Mouse (Mus musculus) forebrain, embryonic 12.5 days (tissue): ENCODE measurements around the gene Pdp2. TPM values are rescaled to one million over a fixed set of nuclear protein-coding genes. Genes with fewer than 3 reads are reported as not detected.

ENCODE experiments used
- ATAC-seq: fragments of 200-750 bp; cut with Nextera tagmentation; 2 replicates; pipeline ENCODE4 v1.8.0; 2017; ENCODE audit warnings: moderate TSS enrichment; ENCODE audit not compliant: low FRiP score
- H3K27ac ChIP-seq: fragments of 300-500 bp; sonication (generic); 2 replicates; pipeline ENCODE4 v1.5.1; 2016; ENCODE audit warnings: mild to moderate bottlenecking
- H3K27me3 ChIP-seq: fragments of 300-500 bp; sonication (generic); 2 replicates; pipeline ENCODE4 v1.6.1; 2016; ENCODE audit warnings: mild to moderate bottlenecking
- H3K36me3 ChIP-seq: fragments of 300-500 bp; sonication (generic); replicated peaks from 2 replicates; pipeline ENCODE4 v1.6.1; 2016; ENCODE audit warnings: mild to moderate bottlenecking
- H3K4me1 ChIP-seq: fragments of 300-500 bp; sonication (generic); 2 replicates; pipeline ENCODE4 v1.6.1; 2016
- H3K4me2 ChIP-seq: fragments of 300-500 bp; sonication (generic); 2 replicates; pipeline ENCODE4 v1.6.1; 2016; ENCODE audit warnings: mild to moderate bottlenecking, moderate library complexity
- H3K4me3 ChIP-seq: fragments of 300-500 bp; sonication (generic); replicated peaks from 2 replicates; pipeline ENCODE4 v1.5.1; 2016; ENCODE audit warnings: mild to moderate bottlenecking
- H3K9ac ChIP-seq: fragments of 300-500 bp; sonication (generic); 2 replicates; pipeline ENCODE4 v1.6.1; 2016; ENCODE audit warnings: mild to moderate bottlenecking
- H3K9me3 ChIP-seq: fragments of 300-500 bp; sonication (generic); 2 replicates; pipeline ENCODE4 v1.6.1; 2016
- WGBS: fragments of 180-500 bp; shearing (Covaris S2); methylation state at CpG from one replicate; pipeline ENCODE4 v1.1.7; 2016; 5-methylcytosine and 5-hydroxymethylcytosine counted together
- polyA plus RNA-seq: library from polyadenylated mRNA; unstranded; fragments of >200 nt; fragmentation: Nextera tagmentation; extraction: Ambion mirVana; gene quantifications from 2 replicates; pipeline ENCODE4 v1.2.1, GENCODE M21; 2016

Pdp2 gene
- 14.2 and 14.9 TPM in 2 replicates for polyA plus RNA-seq

- Histone ChIP-seq H3K27me3 (no peaks in the 10 kb centered on the region), H3K9me3 (no peaks in the 10 kb centered on the region), H3K9ac (peak within 1 kb of the TSS; percentile 73), H3K27ac (peak within 1 kb of the TSS; percentile 63; the same call in 1 of the 2 replicates), H3K4me2 (peak within 1 kb of the TSS; percentile 80), H3K4me1 (peaks cover 17% of the 10 kb centered on the region), H3K36me3 (peaks cover 23% of the 10 kb centered on the region), H3K4me3 (peak within 1 kb of the TSS; percentile 72)
- under 1% methylated on average over 44 of the region's 44 CpGs for WGBS
- ATAC-seq: peak; percentile 98
Observed at GRCm38 (mm10) chr8:104591133-104591834, at the start of gene Pdp2. Gene Pdp2, plus strand, starts transcription at chr8:104591451.

GRCm38 (mm10) chr8:104541515-104541880 lies 49.8 kb upstream of the Pdp2 start:
- ATAC-seq: no peak; the same call in 1 of the 2 replicates
- Histone ChIP-seq H3K9ac (no peak overlapping the region), H3K27ac (no peak overlapping the region), H3K9me3 (no peaks in the 10 kb centered on the region), H3K27me3 (peaks cover 76% of the 10 kb centered on the region), H3K4me3 (peak overlapping the region; percentile 53), H3K36me3 (no peaks in the 10 kb centered on the region), H3K4me1 (peaks cover 17% of the 10 kb centered on the region), H3K4me2 (peak overlapping the region; percentile 95)
- 13% methylated on average over 8 of the region's 8 CpGs for WGBS

GRCm38 (mm10) chr8:104542160-104542559 lies 49.1 kb upstream of the Pdp2 start:
- Histone ChIP-seq H3K4me3 (0 out of 2 replicates have a peak overlapping the region, but pooled peaks have one; percentile 53), H3K9me3 (no peaks in the 10 kb centered on the region), H3K9ac (no peak overlapping the region), H3K27ac (no peak overlapping the region), H3K36me3 (no peaks in the 10 kb centered on the region), H3K4me1 (peaks cover 17% of the 10 kb centered on the region), H3K27me3 (peaks cover 74% of the 10 kb centered on the region), H3K4me2 (no peak overlapping the region)
- 8% methylated on average over 11 of the region's 11 CpGs for WGBS
- no peak for ATAC-seq

- Histone ChIP-seq H3K9ac (no peak overlapping the region), H3K4me3 (no peak overlapping the region), H3K4me1 (peaks cover 17% of the 10 kb centered on the region), H3K27me3 (peaks cover 61% of the 10 kb centered on the region), H3K27ac (no peak overlapping the region), H3K36me3 (no peaks in the 10 kb centered on the region), H3K4me2 (no peak overlapping the region), H3K9me3 (no peaks in the 10 kb centered on the region)
- WGBS: 84% methylated on average over 8 of the region's 8 CpGs
- ATAC-seq: no peak
Observed at GRCm38 (mm10) chr8:104543440-104544045, 47.7 kb upstream of the Pdp2 start.

- no peak overlapping the region for H3K9ac ChIP-seq
- WGBS: 92% methylated on average over 4 of the region's 4 CpGs
- H3K4me3 ChIP-seq: no peak overlapping the region
- no peak overlapping the region for H3K4me2 ChIP-seq
- no peaks in the 10 kb centered on the region for H3K36me3 ChIP-seq
- no peaks in the 10 kb centered on the region for H3K9me3 ChIP-seq
- H3K27ac ChIP-seq: no peak overlapping the region
- no peak for ATAC-seq
- H3K4me1 ChIP-seq: no peaks in the 10 kb centered on the region
- H3K27me3 ChIP-seq: peaks cover 4% of the 10 kb centered on the region; the same call in 1 of the 2 replicates
Observed at GRCm38 (mm10) chr8:104555191-104555590, 36.1 kb upstream of the Pdp2 start.

GRCm38 (mm10) chr8:104557226-104557625 lies 34.0 kb upstream of the Pdp2 start:
- H3K36me3 ChIP-seq: no peaks in the 10 kb centered on the region
- no peaks in the 10 kb centered on the region for H3K4me1 ChIP-seq
- H3K27me3 ChIP-seq: peaks cover 4% of the 10 kb centered on the region; the same call in 1 of the 2 replicates
- H3K9me3 ChIP-seq: no peaks in the 10 kb centered on the region
- WGBS: 93% methylated on average over 7 of the region's 7 CpGs
- ATAC-seq: no peak
- H3K9ac ChIP-seq: no peak overlapping the region
- no peak overlapping the region for H3K27ac ChIP-seq
- H3K4me3 ChIP-seq: no peak overlapping the region
- no peak overlapping the region for H3K4me2 ChIP-seq

- Histone ChIP-seq H3K27ac (no peak overlapping the region), H3K9me3 (no peaks in the 10 kb centered on the region), H3K4me3 (no peak overlapping the region), H3K4me1 (no peaks in the 10 kb centered on the region), H3K27me3 (0 out of 2 replicates have a peak, but pooled peaks cover 4% of the 10 kb centered on the region), H3K9ac (no peak overlapping the region), H3K36me3 (no peaks in the 10 kb centered on the region), H3K4me2 (no peak overlapping the region)
- no peak for ATAC-seq
Observed at GRCm38 (mm10) chr8:104560731-104561130, 30.5 kb upstream of the Pdp2 start.

GRCm38 (mm10) chr8:104564633-104565456 lies 26.4 kb upstream of the Pdp2 start:
- Histone ChIP-seq H3K9ac (no peak overlapping the region), H3K36me3 (no peaks in the 10 kb centered on the region), H3K27me3 (no peaks in the 10 kb centered on the region), H3K27ac (no peak overlapping the region), H3K4me2 (no peak overlapping the region), H3K9me3 (no peaks in the 10 kb centered on the region), H3K4me3 (no peak overlapping the region), H3K4me1 (no peaks in the 10 kb centered on the region)
- WGBS: 15% methylated on average over 22 of the region's 22 CpGs
- peak; percentile 77; the same call in 1 of the 2 replicates for ATAC-seq

GRCm38 (mm10) chr8:104565457-104565798 lies 25.8 kb upstream of the Pdp2 start:
- ATAC-seq: no peak

GRCm38 (mm10) chr8:104569559-104569958 lies 21.7 kb upstream of the Pdp2 start:
- Histone ChIP-seq H3K27ac (no peak overlapping the region), H3K27me3 (peaks cover 7% of the 10 kb centered on the region; the same call in 1 of the 2 replicates), H3K36me3 (no peaks in the 10 kb centered on the region), H3K9me3 (no peaks in the 10 kb centered on the region), H3K4me3 (no peak overlapping the region), H3K4me1 (peaks cover 3% of the 10 kb centered on the region), H3K4me2 (no peak overlapping the region), H3K9ac (no peak overlapping the region)
- WGBS: 64% methylated on average over 1 of the region's 1 CpGs
- no peak for ATAC-seq

More at GRCm38 (mm10) chr8:104565457-104565798, 25.8 kb upstream of the Pdp2 start:
- Histone ChIP-seq H3K27ac (no peak overlapping the region), H3K4me1 (no peaks in the 10 kb centered on the region; the same call in 1 of the 2 replicates), H3K4me2 (no peak overlapping the region), H3K36me3 (no peaks in the 10 kb centered on the region), H3K9me3 (no peaks in the 10 kb centered on the region), H3K4me3 (no peak overlapping the region), H3K27me3 (0 out of 2 replicates have a peak, but pooled peaks cover 2% of the 10 kb centered on the region), H3K9ac (no peak overlapping the region)
- WGBS: 92% methylated on average over 5 of the region's 5 CpGs

GRCm38 (mm10) chr8:104570436-104571343 lies 20.6 kb upstream of the Pdp2 start:
- Histone ChIP-seq H3K36me3 (no peaks in the 10 kb centered on the region), H3K9ac (peak overlapping the region; percentile 30; the same call in 1 of the 2 replicates), H3K27me3 (peaks cover 7% of the 10 kb centered on the region; the same call in 1 of the 2 replicates), H3K4me3 (peak overlapping the region; percentile 41), H3K4me1 (peaks cover 3% of the 10 kb centered on the region), H3K27ac (no peak overlapping the region), H3K9me3 (no peaks in the 10 kb centered on the region), H3K4me2 (peak overlapping the region; percentile 57)
- peak; percentile 57; the same call in 1 of the 2 replicates for ATAC-seq
- WGBS: 7% methylated on average over 26 of the region's 26 CpGs
